Mouse (Mus musculus) adrenal gland, adult (tissue): ENCODE measurements at regions not wholly inside any gene's neighbourhood (a gene's known extent, or its start where the extent isn't known, plus 50 kb on each side); places are given as distances from the start of the nearest gene placed in this dataset.
A peak's percentile ranks its signal among the peaks of the same experiment; 100 is the strongest.

Source experiments
- DNase-seq, 2 experiments: peaks; one replicate each; pipeline ENCODE4 v3.0.0; 2022 to 2023; ENCODE audit warnings: low spot score in 1 of 2; ENCODE audit not compliant: inconsistent age in 2 of 2

- DNase-seq, result no peak
Observed at GRCm38 (mm10) chr7:84466479-84466878, 56.5 kb upstream of the Arnt2 start.

GRCm38 (mm10) chr7:84465587-84466202 is 55.7 kb upstream of the Arnt2 start:
- peak in 1 of 2 experiments; percentile 31 for DNase-seq
